Mouse (Mus musculus): Measurements from ENCODE around the gene Ccdc151. TPM values are rescaled to one million over a fixed set of nuclear protein-coding genes. Genes with fewer than 3 reads are reported as not detected.
A peak's percentile ranks its signal among the peaks of the same experiment; 100 is the strongest.

Ccdc151 gene
- total RNA-seq, 2 experiments from 2014 or later = not detected

GRCm38 (mm10) chr9:21955570-21956281, 46.7 kb downstream of the Ccdc151 start, which contains the start of gene Swsap1:
TSS of gene Swsap1 (plus strand) at chr9:21955755.
- peak; percentile 97 for DNase-seq

DNA sequence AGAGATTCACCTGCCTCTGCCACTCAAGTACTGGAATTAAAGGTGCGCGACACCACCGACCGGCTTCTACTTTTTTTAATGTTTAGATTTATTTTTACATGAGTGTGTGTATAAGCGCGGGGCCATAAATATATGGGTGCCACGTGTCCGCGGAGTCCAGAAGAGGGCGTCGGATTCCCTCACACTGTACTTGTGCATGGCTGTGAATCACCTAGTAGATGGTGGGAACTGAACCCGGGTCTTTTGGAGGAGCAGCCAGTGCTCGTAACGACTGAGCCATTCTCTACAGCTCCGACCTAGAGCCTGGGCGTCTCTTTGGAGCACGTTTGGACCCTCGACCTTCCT, 47.2 kb downstream of the Ccdc151 start:
- no peak for DNase-seq

- DNase-seq = no peak
Measured at GRCm38 (mm10) chr9:21954635-21955034, 47.8 kb downstream of the Ccdc151 start.

GRCm38 (mm10) chr9:21953600-21953999, 48.8 kb downstream of the Ccdc151 start:
- no peak for DNase-seq

DNA sequence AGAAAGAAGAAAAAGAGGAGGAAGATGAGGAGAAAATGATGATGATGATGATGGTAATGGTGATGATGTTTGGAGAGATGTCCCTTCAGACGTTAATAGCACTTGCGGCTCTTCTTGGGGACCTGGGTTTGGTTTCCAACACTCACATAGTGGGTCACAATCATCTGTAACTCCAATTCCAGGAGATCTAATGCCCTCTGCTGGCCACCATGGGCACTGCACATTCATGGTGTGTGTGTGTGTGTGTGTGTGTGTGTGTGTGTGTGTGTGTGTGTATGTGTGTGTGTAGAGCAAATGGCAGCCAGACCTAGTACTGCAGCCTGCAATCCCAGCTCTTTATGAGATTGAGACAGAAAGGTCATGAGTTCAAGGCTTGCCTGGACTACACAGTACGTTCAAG, 50.5 kb downstream of the Ccdc151 start:
- DNase-seq = no peak

GRCm38 (mm10) chr9:21950322-21950721, 52.1 kb downstream of the Ccdc151 start:
- DNase-seq = no peak

DNA sequence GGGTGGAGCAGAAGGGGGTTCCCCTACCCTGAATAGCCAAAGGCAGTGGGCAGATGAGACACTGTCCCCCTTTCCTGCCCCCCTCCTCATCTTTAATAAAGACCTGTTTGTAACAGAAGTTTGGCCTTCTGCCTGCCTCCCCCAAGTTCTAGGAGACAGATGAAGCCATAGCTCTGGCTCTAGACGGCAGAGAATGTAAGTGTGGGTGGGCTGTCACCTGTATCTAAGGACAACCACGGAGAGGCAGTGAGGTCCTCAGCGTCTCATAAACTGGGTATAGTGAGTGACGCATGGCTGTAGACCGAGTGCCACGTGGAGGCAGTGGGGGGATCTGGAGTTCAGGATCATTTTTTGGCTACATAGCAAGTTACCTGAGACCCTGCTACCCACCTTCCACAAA, 53.6 kb downstream of the Ccdc151 start:
- DNase-seq = no peak

GRCm38 (mm10) chr9:21948146-21948545, 54.3 kb downstream of the Ccdc151 start:
- no peak for DNase-seq

GRCm38 (mm10) chr9:21947540-21948130, 54.8 kb downstream of the Ccdc151 start:
- no peak for DNase-seq

DNA sequence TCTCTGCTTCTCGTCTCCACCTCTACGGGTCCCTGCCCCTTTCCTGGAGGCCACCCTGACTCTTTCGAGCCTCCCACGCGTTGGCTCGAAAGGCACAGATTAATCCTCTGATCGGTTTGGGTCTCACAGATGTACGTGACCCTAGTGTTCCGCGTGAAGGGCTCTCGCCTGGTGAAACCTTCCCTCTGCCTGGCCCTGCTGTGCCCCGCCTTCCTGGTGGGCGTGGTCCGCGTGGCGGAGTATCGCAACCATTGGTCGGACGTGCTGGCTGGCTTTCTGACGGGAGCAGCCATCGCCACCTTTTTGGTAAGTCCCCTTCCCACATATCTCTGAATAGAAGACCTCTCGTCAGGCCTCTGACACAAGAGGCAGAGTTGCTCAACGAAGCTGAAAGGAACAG, 58.2 kb downstream of the Ccdc151 start:
- no peak for DNase-seq

GRCm38 (mm10) chr9:21943638-21944037, 58.8 kb downstream of the Ccdc151 start:
- no peak for DNase-seq

DNA sequence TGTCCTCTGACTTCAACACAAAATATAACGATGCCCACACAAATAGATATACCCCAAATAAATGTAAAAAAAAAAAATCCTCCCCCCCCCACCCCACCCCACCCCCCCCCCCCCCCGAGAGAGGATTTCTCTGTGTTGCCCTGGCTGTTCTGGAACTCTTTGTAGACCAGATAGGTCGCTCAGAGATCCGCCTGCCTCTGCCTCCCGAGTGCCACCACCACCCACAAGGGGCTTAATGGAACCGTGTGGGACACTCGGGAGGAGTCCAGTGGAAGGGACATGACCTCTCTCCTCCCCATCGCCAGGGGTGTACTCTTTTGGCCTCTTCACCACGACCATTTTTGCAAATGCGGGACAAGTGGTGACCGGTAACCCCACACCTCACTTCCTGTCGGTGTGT, 59.4 kb downstream of the Ccdc151 start:
- DNase-seq = no peak

Other genes starting within 250 kb of the Ccdc151 start
- gene Spc24, start 242.3 kb downstream of the Ccdc151 start, total RNA-seq (2021) = 1 to 10 TPM in 1 of 2 experiments, under 1 TPM in 1; 0.77 to 2.2 TPM
- gene Kank2, start 203.9 kb downstream of the Ccdc151 start, total RNA-seq (2021) = 10 to 100 TPM; 14.3 to 17.5 TPM
- gene Angptl8, start 167.1 kb downstream of the Ccdc151 start, total RNA-seq (2021) = under 1 TPM in 1 of 2 experiments, not detected in 1; 0.43 TPM
- 10 to 100 TPM; 10.7 to 14.7 TPM for gene Dock6, start 150.0 kb downstream of the Ccdc151 start, total RNA-seq (2021)
- gene Rab3d, start 84.4 kb downstream of the Ccdc151 start, total RNA-seq (2021) = 1 to 10 TPM; 3.4 to 6.0 TPM
- gene Ccdc159, start 75.2 kb downstream of the Ccdc151 start, total RNA-seq (2021) = under 1 TPM; 0.38 to 0.51 TPM
- 10 to 100 TPM in 1 of 2 experiments, 1 to 10 TPM in 1; 8.6 to 14.6 TPM for gene Tmem205, start 75.1 kb downstream of the Ccdc151 start, total RNA-seq (2021)
- under 1 TPM; 0.56 to 0.83 TPM for gene Plppr2, start 65.6 kb downstream of the Ccdc151 start, total RNA-seq (2021)
- 1 to 10 TPM; 1.6 to 2.7 TPM for gene Swsap1, start 46.9 kb downstream of the Ccdc151 start, total RNA-seq (2021)
- gene Epor, start 39.1 kb downstream of the Ccdc151 start, total RNA-seq (2021) = under 1 TPM; 0.20 to 0.59 TPM
- gene Rgl3, start 13.2 kb downstream of the Ccdc151 start, total RNA-seq (2021) = under 1 TPM; 0.33 to 0.83 TPM
- gene Prkcsh, start 172 bp upstream of the Ccdc151 start, total RNA-seq (2021) = 10 to 100 TPM; 24.1 to 35.3 TPM
- gene Elavl3, start 49.4 kb upstream of the Ccdc151 start, total RNA-seq (2021) = under 1 TPM in 1 of 2 experiments, not detected in 1; 0.11 TPM
- not detected for gene Gm49318, start 68.6 kb upstream of the Ccdc151 start, total RNA-seq (2021)
- 1 to 10 TPM; 2.5 to 2.6 TPM for gene Zfp653, start 68.7 kb upstream of the Ccdc151 start, total RNA-seq (2021)
- 10 to 100 TPM; 79.5 to 83.6 TPM for gene Ecsit, start 82.8 kb upstream of the Ccdc151 start, total RNA-seq (2021)
- 1 to 10 TPM; 4.2 to 8.1 TPM for gene Cnn1, start 96.6 kb upstream of the Ccdc151 start, total RNA-seq (2021)
- gene Elof1, start 114.5 kb upstream of the Ccdc151 start, total RNA-seq (2021) = 10 to 100 TPM; 36.5 to 38.9 TPM
- 1 to 10 TPM in 1 of 2 experiments, under 1 TPM in 1; 0.77 to 8.8 TPM for gene Acp5, start 133.1 kb upstream of the Ccdc151 start, total RNA-seq (2021)
- 10 to 100 TPM; 30.9 to 31.9 TPM for gene Pigyl, start 154.2 kb upstream of the Ccdc151 start, total RNA-seq (2021)
- under 1 TPM in 1 of 2 experiments, not detected in 1; 0.11 TPM for gene Zfp872, start 185.5 kb upstream of the Ccdc151 start, total RNA-seq (2021)
- gene Zfp809, start 223.1 kb upstream of the Ccdc151 start, total RNA-seq (2021) = 1 to 10 TPM; 6.6 to 7.9 TPM